Mouse (Mus musculus) midbrain, postnatal 0 days (tissue): Measurements from ENCODE around the gene Wfdc12. TPM values are rescaled to one million over a fixed set of nuclear protein-coding genes. Genes with fewer than 3 reads are reported as not detected.

Experiments
- ATAC-seq: fragments of 200-750 bp; cut with Nextera tagmentation; 2 replicates; pipeline ENCODE4 v1.8.0; 2017; ENCODE audit warnings: moderate number of reproducible peaks, mild to moderate bottlenecking, moderate TSS enrichment, moderate library complexity; ENCODE audit not compliant: low FRiP score
- DNase-seq: peaks from one replicate; pipeline ENCODE4 v3.0.0-alpha.2; 2015; ENCODE audit warnings: low spot score
- H3K27ac ChIP-seq: fragments of 300-500 bp; sonication (generic); 2 replicates; pipeline ENCODE4 v1.5.1; 2014; ENCODE audit warnings: low read depth, mild to moderate bottlenecking, low read length, mixed read lengths
- H3K27me3 ChIP-seq: fragments of 300-500 bp; sonication (generic); 2 replicates; pipeline ENCODE4 v1.6.1; 2014; ENCODE audit warnings: low read length, control low read depth, mixed read lengths; ENCODE audit not compliant: insufficient read depth
- H3K36me3 ChIP-seq: fragments of 300-500 bp; sonication (generic); 2 replicates; pipeline ENCODE4 v1.6.1; 2014; ENCODE audit warnings: low read length, control low read depth, mixed read lengths; ENCODE audit not compliant: insufficient read depth
- H3K4me1 ChIP-seq: fragments of 300-500 bp; sonication (generic); 2 replicates; pipeline ENCODE4 v1.6.1; 2014; ENCODE audit warnings: mild to moderate bottlenecking, control low read depth, antibody characterized with exemption, low read length, mixed read lengths; ENCODE audit not compliant: insufficient read depth
- H3K4me2 ChIP-seq: fragments of 300-500 bp; sonication (generic); 2 replicates; pipeline ENCODE4 v1.6.1; 2014; ENCODE audit warnings: low read depth, mild to moderate bottlenecking, low read length, mixed read lengths; ENCODE audit not compliant: poor library complexity, severe bottlenecking
- H3K4me3 ChIP-seq: fragments of 300-500 bp; sonication (generic); 2 replicates; pipeline ENCODE4 v1.5.1; 2014; ENCODE audit warnings: low read depth, mild to moderate bottlenecking, low read length, moderate library complexity
- H3K9ac ChIP-seq: fragments of 300-500 bp; sonication (generic); replicated peaks from 2 replicates; pipeline ENCODE4 v1.6.1; 2014; ENCODE audit warnings: mild to moderate bottlenecking, low read length, moderate library complexity, mixed read lengths; ENCODE audit not compliant: poor library complexity, severe bottlenecking
- H3K9me3 ChIP-seq: fragments of 300-500 bp; sonication (generic); 2 replicates; pipeline ENCODE4 v1.6.1; 2016; ENCODE audit warnings: low read length, control low read depth
- CTCF ChIP-seq: IDR thresholded peaks from 2 replicates; pipeline ENCODE4 v1.5.1; 2016; ENCODE audit warnings: antibody characterized with exemption, mild to moderate bottlenecking
- WGBS: fragments of 180-500 bp; shearing (Covaris S2); extraction: QIAGEN DNeasy Blood & Tissue Kit; methylation state at CpG from one replicate; pipeline ENCODE4 v1.1.7; 2014; 5-methylcytosine and 5-hydroxymethylcytosine counted together
- polyA plus RNA-seq: library from polyadenylated mRNA; unstranded; fragments of >200 nt; fragmentation: Nextera tagmentation; extraction: Ambion mirVana; gene quantifications from 2 replicates; pipeline ENCODE4 v1.2.1, GENCODE M21; 2015
- total RNA-seq: library from RNA; depleted of rRNA; stranded (reverse); fragments of >200 nt; gene quantifications from 2 replicates; pipeline ENCODE4 v1.2.3, GENCODE M21; 2014

Gene Wfdc12
- total and polyA plus RNA-seq, 2 experiments from 2014 or later: not detected

DNA sequence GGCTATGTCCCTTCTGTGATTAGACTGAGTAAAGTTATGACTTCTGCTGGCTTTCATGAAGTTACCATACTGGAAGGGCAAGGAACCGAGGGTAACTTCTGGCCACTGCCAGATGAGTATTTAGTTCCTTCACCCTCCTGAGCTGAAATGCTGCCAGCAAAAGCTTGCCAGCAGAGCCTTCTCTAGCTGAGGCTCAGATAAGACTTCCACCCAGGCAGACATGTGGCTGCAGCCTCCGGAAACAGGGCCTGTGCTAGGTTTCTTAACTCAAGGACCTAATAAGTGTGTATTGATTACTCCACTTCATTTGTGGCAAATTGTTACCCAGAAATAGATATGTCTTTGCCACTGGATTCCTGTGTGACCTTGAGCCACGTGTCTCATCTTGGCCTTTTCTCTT lies 17.0 kb downstream of the Wfdc12 start:
- H3K9me3 ChIP-seq: no peaks in the 10 kb centered on the region
- no peak overlapping the region for H3K4me3 ChIP-seq
- ATAC-seq: no peak
- no peak for TF ChIP-seq CTCF
- no peak overlapping the region for H3K27ac ChIP-seq
- H3K4me1 ChIP-seq: no peaks in the 10 kb centered on the region
- WGBS: 76% methylated on average over 3 of the region's 3 CpGs
- H3K27me3 ChIP-seq: peaks cover 38% of the 10 kb centered on the region
- H3K36me3 ChIP-seq: no peaks in the 10 kb centered on the region
- H3K4me2 ChIP-seq: no peak overlapping the region
- H3K9ac ChIP-seq: no peak overlapping the region
- no peak for DNase-seq

DNA sequence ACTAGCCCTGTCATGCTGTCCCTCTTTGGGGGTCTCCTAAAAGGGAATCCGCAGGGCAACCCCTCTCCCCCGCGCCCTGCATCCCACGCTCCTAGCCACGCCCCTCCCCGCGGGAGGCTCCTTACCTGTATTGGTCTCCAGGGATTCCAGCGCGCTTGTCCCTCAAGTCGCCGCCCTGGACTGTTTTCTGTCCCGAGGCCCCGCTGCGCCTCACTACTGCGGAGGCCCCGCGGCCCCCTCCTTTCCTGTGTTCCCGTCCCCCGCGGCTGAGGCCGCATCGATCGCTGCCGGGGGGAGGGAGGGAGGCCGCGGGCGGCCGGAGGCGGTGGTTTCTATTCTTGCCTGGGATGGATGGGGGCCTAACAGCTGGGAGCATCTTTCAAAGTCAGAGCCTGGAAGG lies 19.5 kb downstream of the Wfdc12 start, which contains the start of gene Kcns1:
TSS of gene Kcns1 (minus strand) at position 212 of the 400 bp plus-strand sequence.
- TF ChIP-seq CTCF: no peak
- Histone ChIP-seq H3K27me3 (peaks cover 63% of the 10 kb centered on the region), H3K27ac (no peak within 1 kb of the TSS), H3K4me3 (peak within 1 kb of the TSS; percentile 33), H3K36me3 (no peaks in the 10 kb centered on the region), H3K9ac (no peak within 1 kb of the TSS), H3K9me3 (no peaks in the 10 kb centered on the region), H3K4me1 (no peaks in the 10 kb centered on the region), H3K4me2 (peak within 1 kb of the TSS; percentile 58)
- ATAC-seq (no peak), DNase-seq (no peak)
- 1% methylated on average over 29 of the region's 29 CpGs for WGBS

DNA sequence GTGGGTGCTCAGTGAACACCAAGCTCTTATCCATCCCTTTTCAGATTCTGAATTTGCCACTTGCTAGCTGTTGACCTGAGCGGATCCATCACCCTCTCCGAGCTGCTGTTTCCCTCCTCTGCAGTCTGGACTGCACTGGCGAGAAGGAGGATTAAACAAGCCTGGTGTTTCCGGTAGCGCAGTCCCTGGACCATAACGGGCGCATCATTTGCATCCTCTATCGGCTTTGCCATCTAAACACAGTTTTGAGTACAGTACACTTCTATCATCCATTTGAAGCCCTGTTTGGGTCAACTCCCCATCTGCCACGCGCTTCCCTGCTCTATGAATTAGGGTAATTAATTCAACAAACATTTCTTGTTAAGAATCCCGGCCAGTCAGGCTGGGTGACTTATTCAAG lies 20.1 kb downstream of the Wfdc12 start:
- ATAC-seq: no peak
- H3K27ac ChIP-seq: no peak overlapping the region
- WGBS: 4% methylated on average over 11 of the region's 11 CpGs
- H3K4me3 ChIP-seq: peak overlapping the region; percentile 33
- no peak for TF ChIP-seq CTCF
- no peak for DNase-seq
- peaks cover 64% of the 10 kb centered on the region for H3K27me3 ChIP-seq
- peak overlapping the region; percentile 58 for H3K4me2 ChIP-seq
- H3K9ac ChIP-seq: no peak overlapping the region
- H3K36me3 ChIP-seq: no peaks in the 10 kb centered on the region
- H3K9me3 ChIP-seq: no peaks in the 10 kb centered on the region
- H3K4me1 ChIP-seq: no peaks in the 10 kb centered on the region

DNA sequence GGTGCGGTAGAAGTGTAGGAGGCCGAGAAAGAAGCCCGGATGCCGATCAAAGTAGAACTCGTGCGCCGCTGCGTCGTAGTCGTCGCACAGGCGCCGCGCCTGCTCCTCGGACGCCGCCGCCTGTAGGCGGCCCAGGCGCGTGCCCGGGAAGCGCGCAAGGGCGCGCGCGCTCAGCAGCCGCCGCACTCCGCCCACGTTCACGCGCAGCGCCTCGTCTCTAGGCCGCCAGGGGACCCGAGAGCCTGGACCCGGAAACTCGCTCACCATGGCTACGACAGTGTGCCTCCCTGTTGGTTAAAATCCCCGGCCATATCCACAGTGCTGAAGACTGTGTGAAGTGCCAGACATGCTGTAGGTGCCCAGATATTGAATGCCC lies 21.8 kb downstream of the Wfdc12 start:
- 9% methylated on average over 40 of the region's 42 CpGs for WGBS
- DNase-seq: peak; percentile 60
- peak overlapping the region; percentile 55; the same call in 1 of the 2 replicates for H3K9ac ChIP-seq

DNA sequence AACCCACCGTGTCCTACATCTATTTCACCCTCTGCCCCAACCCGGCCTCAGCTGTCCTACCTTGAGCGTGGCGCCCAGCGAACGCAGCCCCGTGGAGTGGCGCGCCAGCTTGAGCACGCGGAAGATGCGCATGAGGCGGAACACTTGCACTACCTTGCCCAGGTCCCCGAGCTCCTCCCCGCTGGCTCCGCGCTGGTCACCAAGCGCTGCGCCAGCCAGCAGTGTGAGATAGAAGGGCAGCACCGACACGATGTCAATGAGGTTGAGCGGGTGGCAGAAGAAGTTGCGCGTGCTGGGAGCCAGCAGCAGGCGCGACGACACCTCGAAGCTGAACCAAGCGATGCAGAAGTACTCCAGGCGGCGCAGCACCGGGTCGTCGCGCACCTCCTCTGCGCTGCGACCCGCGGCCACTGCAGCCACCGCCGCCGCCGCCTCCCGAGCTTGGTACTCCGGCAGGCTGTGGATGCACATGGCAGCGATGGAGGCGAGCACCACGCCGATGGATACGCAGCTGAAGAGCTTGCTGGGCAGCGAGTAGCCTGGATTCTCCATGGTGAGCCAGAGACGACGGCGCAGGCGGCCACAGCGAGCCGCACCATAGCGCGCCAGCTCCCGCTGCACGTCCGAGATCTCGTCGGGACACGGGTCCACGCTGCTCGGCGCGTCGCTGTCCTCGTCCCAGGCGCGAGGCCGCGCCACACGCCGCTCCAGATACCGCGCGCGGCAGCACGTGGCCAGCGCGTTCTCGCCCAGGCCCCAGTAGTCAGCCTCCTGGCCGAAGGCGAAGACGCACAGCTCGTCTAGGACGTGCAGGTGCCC lies 22.4 kb downstream of the Wfdc12 start:
- H3K27ac ChIP-seq: no peak overlapping the region; the same call in 1 of the 2 replicates
- peaks cover 61% of the 10 kb centered on the region for H3K27me3 ChIP-seq
- H3K9me3 ChIP-seq: no peaks in the 10 kb centered on the region
- H3K4me1 ChIP-seq: no peaks in the 10 kb centered on the region
- 0 out of 2 replicates have a peak, but pooled peaks have one; percentile 6 for TF ChIP-seq CTCF
- H3K9ac ChIP-seq: peak overlapping the region; percentile 55
- peak overlapping the region; percentile 58 for H3K4me2 ChIP-seq
- peak; percentile 12 for DNase-seq
- peak; percentile 89 for ATAC-seq
- 12% methylated on average over 77 of the region's 90 CpGs for WGBS
- peak overlapping the region; percentile 40 for H3K4me3 ChIP-seq
- no peaks in the 10 kb centered on the region for H3K36me3 ChIP-seq

More for the DNA sequence above, 21.8 kb downstream of the Wfdc12 start:
- no peaks in the 10 kb centered on the region for H3K4me1 ChIP-seq
- H3K4me3 ChIP-seq: peak overlapping the region; percentile 40
- H3K27me3 ChIP-seq: peaks cover 61% of the 10 kb centered on the region
- no peaks in the 10 kb centered on the region for H3K36me3 ChIP-seq
- ATAC-seq: peak; percentile 75
- peak overlapping the region; percentile 58 for H3K4me2 ChIP-seq
- no peak overlapping the region for H3K27ac ChIP-seq
- TF ChIP-seq CTCF: peak; percentile 38; the same call in 1 of the 2 replicates
- no peaks in the 10 kb centered on the region for H3K9me3 ChIP-seq

DNA sequence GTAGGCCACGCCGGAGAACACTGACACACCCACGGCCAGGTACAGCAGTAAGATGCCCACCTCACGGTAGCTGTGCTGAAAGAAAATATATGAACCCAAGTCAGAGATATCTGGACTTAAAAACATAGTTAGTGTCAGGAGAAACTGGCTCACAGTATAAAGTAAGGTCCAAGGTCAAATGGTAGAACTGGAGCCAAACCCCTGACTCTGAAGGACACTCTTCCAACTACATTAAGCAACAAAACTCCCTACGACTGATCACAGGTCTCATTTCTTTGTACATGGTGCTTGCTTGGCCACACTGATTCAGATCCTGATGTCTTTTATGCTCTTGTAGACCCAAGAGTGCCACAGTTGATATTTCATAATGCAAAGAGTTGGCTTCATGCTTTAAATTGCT lies 25.5 kb downstream of the Wfdc12 start:
- no peak overlapping the region for H3K4me3 ChIP-seq
- DNase-seq (no peak), ATAC-seq (no peak)
- H3K36me3 ChIP-seq: no peaks in the 10 kb centered on the region
- WGBS: 93% methylated on average over 5 of the region's 5 CpGs
- no peak overlapping the region for H3K9ac ChIP-seq
- no peaks in the 10 kb centered on the region for H3K4me1 ChIP-seq
- H3K4me2 ChIP-seq: no peak overlapping the region
- no peak overlapping the region for H3K27ac ChIP-seq
- peaks cover 42% of the 10 kb centered on the region for H3K27me3 ChIP-seq
- TF ChIP-seq CTCF: no peak
- H3K9me3 ChIP-seq: no peaks in the 10 kb centered on the region
